Mouse (Mus musculus) heart, adult 2 months (tissue): ENCODE results near the gene Slc32a1. TPM values are rescaled to one million over a fixed set of nuclear protein-coding genes. Genes with fewer than 3 reads are reported as not detected.

Experiments
- DNase-seq, 2 experiments: peaks; one replicate each; pipeline ENCODE4 v3.0.0; 2021
- H3K27ac ChIP-seq: fragments of 200-600 bp; 2 replicates; pipeline ENCODE4 v1.8.1; 2022
- H3K27me3 ChIP-seq: fragments of 200-500 bp; 2 replicates; pipeline ENCODE4 v1.6.1; 2012; ENCODE audit warnings: mild to moderate bottlenecking, low read length, inconsistent platforms, mixed read lengths; ENCODE audit not compliant: control insufficient read depth, insufficient read depth
- H3K36me3 ChIP-seq: fragments of 200-500 bp; 2 replicates; pipeline ENCODE4 v1.6.1; 2012; ENCODE audit warnings: low read length, inconsistent platforms; ENCODE audit not compliant: control insufficient read depth, insufficient read depth
- H3K4me1 ChIP-seq: fragments of 200-500 bp; 2 replicates; pipeline ENCODE4 v1.6.1; 2011; ENCODE audit warnings: low read length; ENCODE audit not compliant: control insufficient read depth, insufficient read depth
- H3K4me3 ChIP-seq: fragments of 200-600 bp; 2 replicates; pipeline ENCODE4 v1.8.1; 2022
- H3K79me2 ChIP-seq: fragments of 200-500 bp; replicated peaks from 2 replicates; pipeline ENCODE4 v1.6.1; 2012; ENCODE audit warnings: mild to moderate bottlenecking, inconsistent platforms, low read length, moderate library complexity, mixed read lengths; ENCODE audit not compliant: control insufficient read depth, insufficient read depth
- H3K9ac ChIP-seq: fragments of 200-500 bp; 2 replicates; pipeline ENCODE4 v1.6.1; 2012; ENCODE audit warnings: low read depth, mild to moderate bottlenecking, control low read depth, inconsistent platforms, low read length, mixed read lengths
- CTCF ChIP-seq: fragments of 200-600 bp; IDR thresholded peaks from 2 replicates; pipeline ENCODE4 v1.8.1; 2022; ENCODE audit warnings: antibody characterized with exemption, mild to moderate bottlenecking, moderate library complexity
- EP300 ChIP-seq: fragments of 200-500 bp; IDR thresholded peaks from 2 replicates; pipeline ENCODE4 v1.6.1; 2011; ENCODE audit warnings: low read depth, low read length, control low read depth; ENCODE audit not compliant: insufficient read depth
- POLR2A ChIP-seq: fragments of 200-500 bp; IDR thresholded peaks from 2 replicates; pipeline ENCODE4 v1.6.1; 2011; ENCODE audit warnings: mild to moderate bottlenecking, low read depth, low read length, control low read depth; ENCODE audit not compliant: insufficient read depth
- WGBS: fragments of 180-500 bp; shearing (Covaris S2); methylation state at CpG from one replicate; pipeline ENCODE4 v1.1.7; 2018; 5-methylcytosine and 5-hydroxymethylcytosine counted together
- intact Hi-C: fragments of 180-260 bp; cut with DNase I; formaldehyde crosslinking; loops from one replicate; pipeline ENCODE4 v1.15.1; 2025
- polyA plus RNA-seq: library from polyadenylated mRNA; depleted of rRNA; stranded (reverse); fragments of >200 nt; gene quantifications from 2 replicates; pipeline ENCODE4 v1.2.3, GENCODE M21; 2012
- total RNA-seq, 2 experiments: library from RNA; stranded (reverse); gene quantifications; 2 replicates each; pipeline ENCODE4 v1.2.3; 2021

The Slc32a1 gene
- total and polyA plus RNA-seq, 3 experiments, result not detected

GRCm38 (mm10) chr2:158595577-158595976 is 15.0 kb upstream of the Slc32a1 start:
- TF ChIP-seq CTCF (no peak), EP300 (no peak), POLR2A (no peak)
- Histone ChIP-seq H3K79me2 (no peaks in the 10 kb centered on the region), H3K36me3 (no peaks in the 10 kb centered on the region), H3K4me3 (no peak overlapping the region), H3K4me1 (no peaks in the 10 kb centered on the region), H3K9ac (no peak overlapping the region), H3K27me3 (peaks cover 1% of the 10 kb centered on the region), H3K27ac (no peak overlapping the region)
- WGBS, result 27% methylated on average over 7 of the region's 7 CpGs
- intact Hi-C loops, result no loop called here
- DNase-seq, result no peak

GRCm38 (mm10) chr2:158596803-158597202 is 13.8 kb upstream of the Slc32a1 start:
- Histone ChIP-seq H3K4me1 (no peaks in the 10 kb centered on the region), H3K79me2 (no peaks in the 10 kb centered on the region), H3K9ac (no peak overlapping the region), H3K36me3 (no peaks in the 10 kb centered on the region), H3K27me3 (peaks cover 1% of the 10 kb centered on the region), H3K27ac (no peak overlapping the region), H3K4me3 (no peak overlapping the region)
- TF ChIP-seq EP300 (no peak), POLR2A (no peak), CTCF (no peak)
- intact Hi-C loops, result no loop called here
- 55% methylated on average over 1 of the region's 1 CpGs for WGBS
- no peak for DNase-seq

GRCm38 (mm10) chr2:158600517-158600916 is 10.1 kb upstream of the Slc32a1 start:
- Histone ChIP-seq H3K27me3 (peaks cover 1% of the 10 kb centered on the region), H3K27ac (no peak overlapping the region), H3K9ac (no peak overlapping the region), H3K4me3 (no peak overlapping the region), H3K79me2 (no peaks in the 10 kb centered on the region), H3K4me1 (no peaks in the 10 kb centered on the region), H3K36me3 (no peaks in the 10 kb centered on the region)
- DNase-seq, result no peak
- TF ChIP-seq CTCF (no peak), EP300 (no peak), POLR2A (no peak)
- intact Hi-C loops, result no loop called here
- WGBS, result 14% methylated on average over 3 of the region's 3 CpGs

GRCm38 (mm10) chr2:158601326-158601725 is 9.2 kb upstream of the Slc32a1 start:
- Histone ChIP-seq H3K27me3 (peaks cover 1% of the 10 kb centered on the region), H3K36me3 (no peaks in the 10 kb centered on the region), H3K4me3 (no peak overlapping the region), H3K79me2 (no peaks in the 10 kb centered on the region), H3K4me1 (no peaks in the 10 kb centered on the region), H3K27ac (no peak overlapping the region), H3K9ac (no peak overlapping the region)
- DNase-seq, result no peak
- intact Hi-C loops, result no loop called here
- no peak for TF ChIP-seq POLR2A
- TF ChIP-seq EP300, result no peak
- TF ChIP-seq CTCF, result no peak
- WGBS, result 82% methylated on average over 1 of the region's 1 CpGs

- DNase-seq, result no peak
- no peak overlapping the region for H3K27ac ChIP-seq
- H3K4me3 ChIP-seq, result no peak overlapping the region
- H3K79me2 ChIP-seq, result no peaks in the 10 kb centered on the region
- no peaks in the 10 kb centered on the region for H3K36me3 ChIP-seq
- H3K27me3 ChIP-seq, result peaks cover 1% of the 10 kb centered on the region
- no peaks in the 10 kb centered on the region for H3K4me1 ChIP-seq
- intact Hi-C loops, result no loop called here
- H3K9ac ChIP-seq, result no peak overlapping the region
- TF ChIP-seq POLR2A (no peak), EP300 (no peak), CTCF (no peak)
- WGBS, result 44% methylated on average over 15 of the region's 15 CpGs
Observed at GRCm38 (mm10) chr2:158602663-158603062, 7.9 kb upstream of the Slc32a1 start.

GRCm38 (mm10) chr2:158606511-158606964 is 4.0 kb upstream of the Slc32a1 start:
- Histone ChIP-seq H3K4me1 (no peaks in the 10 kb centered on the region), H3K9ac (no peak overlapping the region), H3K27me3 (peaks cover 16% of the 10 kb centered on the region), H3K36me3 (no peaks in the 10 kb centered on the region), H3K79me2 (no peaks in the 10 kb centered on the region), H3K27ac (no peak overlapping the region), H3K4me3 (no peak overlapping the region)
- DNase-seq, result no peak
- WGBS, result 10% methylated on average over 4 of the region's 4 CpGs
- intact Hi-C loops, result no loop called here
- TF ChIP-seq CTCF (no peak), EP300 (no peak), POLR2A (no peak)

- Histone ChIP-seq H3K36me3 (no peaks in the 10 kb centered on the region), H3K4me3 (no peak overlapping the region), H3K79me2 (no peaks in the 10 kb centered on the region), H3K27ac (no peak overlapping the region), H3K4me1 (no peaks in the 10 kb centered on the region), H3K9ac (no peak overlapping the region), H3K27me3 (peaks cover 39% of the 10 kb centered on the region)
- DNase-seq, result no peak
- WGBS, result 2% methylated on average over 27 of the region's 27 CpGs
- TF ChIP-seq CTCF, result no peak
- no peak for TF ChIP-seq EP300
- no peak for TF ChIP-seq POLR2A
- intact Hi-C loops, result no loop called here
Observed at GRCm38 (mm10) chr2:158609681-158610080, 886 bp upstream of the Slc32a1 start.
